21 mouse cellular contexts compared by ENCODE assay signal in the genomic region with DNA sequence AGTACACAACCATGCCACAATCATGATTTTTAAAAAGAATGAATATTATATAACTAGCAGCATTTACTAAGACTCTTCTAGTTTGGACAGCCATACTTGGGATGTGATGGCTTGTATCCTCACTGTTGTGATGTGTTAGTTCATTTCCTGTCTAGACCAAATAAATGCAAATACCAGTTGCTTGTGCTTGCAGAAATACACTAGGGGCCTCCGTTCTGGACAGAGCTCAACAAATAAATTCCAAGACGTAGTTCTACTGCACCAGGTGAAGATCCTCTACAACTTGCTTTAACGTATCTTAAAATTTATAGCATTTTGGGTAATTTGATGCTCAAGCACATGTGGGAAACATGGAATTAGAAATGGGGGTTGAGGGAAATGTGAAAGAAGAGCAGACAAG.
DNase-seq lines count a peak whose midpoint lies in the region; ATAC-seq and TF ChIP-seq lines count a peak whose summit lies in the region.
"Had no signal": no experiment of that assay in that cellular context is flagged by ENCODE, and none has a peak within 500 bp of the region (broad histone marks: within the 10 kb centered on the region; RNA-seq: fewer than 3 reads in every experiment).

No protein-coding gene starts in this region.

- WGBS in limb, embryonic 13.5 days, result 44% methylated on average over 3 of the region's 3 CpGs
- WGBS in limb, embryonic 10.5 days, result 91% methylated on average over 3 of the region's 3 CpGs
- 37% methylated on average over 3 of the region's 3 CpGs for WGBS in limb, embryonic 14.5 days

- no peaks in the 10 kb centered on the region for H3K36me3 ChIP-seq in limb, embryonic 13.5 days
- no peaks in the 10 kb centered on the region for H3K36me3 ChIP-seq in limb, embryonic 10.5 days
- no peaks in the 10 kb centered on the region for H3K36me3 ChIP-seq in limb, embryonic 14.5 days (ENCODE audit: control insufficient read depth, insufficient read depth, low read length)
- H3K36me3 ChIP-seq: G1E had no signal

- DNase-seq in heart, adult 11 months, result peak; percentile 31
- DNase-seq in heart, postnatal 14 days, result no peak
- no peak for DNase-seq in limb, embryonic 10.5 days (ENCODE audit: low spot score)
- no peak for DNase-seq in limb, embryonic 14.5 days (ENCODE audit: low spot score)
- DNase-seq in kidney, adult 9 months, result no peak
- DNase-seq: adrenal gland, adult 2 months; adrenal gland, adult 8-10 months; adrenal gland, postnatal 10 days; adrenal gland, postnatal 14 days; adrenal gland, postnatal 25 days; adrenal gland, postnatal 36 days; B cell, adult 2 months; cerebellum, adult 11 months; cerebellum, adult 11-12 months; cerebellum, adult 18-20 months had no signal

- H3K27ac ChIP-seq in limb, embryonic 13.5 days, result no peak overlapping the region; the same call in 1 of the 2 replicates
- no peak overlapping the region for H3K27ac ChIP-seq in limb, embryonic 10.5 days
- H3K27ac ChIP-seq in limb, embryonic 14.5 days (replicated peaks; ENCODE audit: low read depth, low read length), result no peak overlapping the region

- H3K4me3 ChIP-seq in limb, embryonic 13.5 days, result no peak overlapping the region
- no peak overlapping the region for H3K4me3 ChIP-seq in limb, embryonic 10.5 days
- no peak overlapping the region for H3K4me3 ChIP-seq in limb, embryonic 14.5 days (replicated peaks; ENCODE audit: low read length)

- no peak for TF ChIP-seq POLR2A in limb, embryonic 14.5 days (IDR thresholded peaks at IDR 0.05; ENCODE audit: borderline replicate concordance, extremely low read depth, insufficient read depth, insufficient read length)

- H3K9ac ChIP-seq in limb, embryonic 13.5 days, result no peak overlapping the region
- no peak overlapping the region for H3K9ac ChIP-seq in limb, embryonic 14.5 days (ENCODE audit: low read depth, low read length, severe bottlenecking)

- no peaks in the 10 kb centered on the region for H3K9me3 ChIP-seq in limb, embryonic 13.5 days
- no peaks in the 10 kb centered on the region for H3K9me3 ChIP-seq in limb, embryonic 10.5 days (replicated peaks)
- H3K9me3 ChIP-seq in limb, embryonic 14.5 days (ENCODE audit: control insufficient read depth, low read length), result no peaks in the 10 kb centered on the region

- intact Hi-C loops in heart, postnatal 14 days (cut with DNase I), result no loop called here

- no peaks in the 10 kb centered on the region for H3K27me3 ChIP-seq in limb, embryonic 13.5 days
- H3K27me3 ChIP-seq in limb, embryonic 10.5 days (ENCODE audit: low read depth, poor library complexity, severe bottlenecking), result no peaks in the 10 kb centered on the region
- no peaks in the 10 kb centered on the region for H3K27me3 ChIP-seq in limb, embryonic 14.5 days (ENCODE audit: control insufficient read depth, insufficient read depth, low read length)
- H3K27me3 ChIP-seq: CH12.LX had no signal

- ATAC-seq in limb, embryonic 13.5 days (ENCODE audit: low FRiP score, low read depth), result peak; percentile 72
- ATAC-seq in limb, embryonic 14.5 days (ENCODE audit: low FRiP score, low read depth), result peak; percentile 64; the same call in 1 of the 2 replicates
- ATAC-seq: activated CD4-positive, CD25-positive, alpha-beta regulatory T cell, adult 4 months; CD4-positive, CD25-positive, alpha-beta regulatory T cell, adult 4 months; Patski had no signal

- H3K4me1 ChIP-seq in limb, embryonic 13.5 days, result peaks cover 23% of the 10 kb centered on the region
- H3K4me1 ChIP-seq in limb, embryonic 10.5 days, result peaks cover 13% of the 10 kb centered on the region
- H3K4me1 ChIP-seq in limb, embryonic 14.5 days (ENCODE audit: control insufficient read depth, insufficient read depth, low read length), result no peaks in the 10 kb centered on the region

- H3K4me2 ChIP-seq in limb, embryonic 13.5 days (replicated peaks), result no peak overlapping the region
- H3K4me2 ChIP-seq in limb, embryonic 14.5 days (replicated peaks; ENCODE audit: low read depth, low read length, severe bottlenecking), result no peak overlapping the region
